Mouse (Mus musculus): Measurements from ENCODE around the gene Stmn1. TPM values are rescaled to one million over a fixed set of nuclear protein-coding genes. Genes with fewer than 3 reads are reported as not detected.
A peak's percentile ranks its signal among the peaks of the same experiment; 100 is the strongest.

Stmn1 gene
- polyA plus RNA-seq, 1 experiment from 2014 or later = 7,758 TPM

DNA sequence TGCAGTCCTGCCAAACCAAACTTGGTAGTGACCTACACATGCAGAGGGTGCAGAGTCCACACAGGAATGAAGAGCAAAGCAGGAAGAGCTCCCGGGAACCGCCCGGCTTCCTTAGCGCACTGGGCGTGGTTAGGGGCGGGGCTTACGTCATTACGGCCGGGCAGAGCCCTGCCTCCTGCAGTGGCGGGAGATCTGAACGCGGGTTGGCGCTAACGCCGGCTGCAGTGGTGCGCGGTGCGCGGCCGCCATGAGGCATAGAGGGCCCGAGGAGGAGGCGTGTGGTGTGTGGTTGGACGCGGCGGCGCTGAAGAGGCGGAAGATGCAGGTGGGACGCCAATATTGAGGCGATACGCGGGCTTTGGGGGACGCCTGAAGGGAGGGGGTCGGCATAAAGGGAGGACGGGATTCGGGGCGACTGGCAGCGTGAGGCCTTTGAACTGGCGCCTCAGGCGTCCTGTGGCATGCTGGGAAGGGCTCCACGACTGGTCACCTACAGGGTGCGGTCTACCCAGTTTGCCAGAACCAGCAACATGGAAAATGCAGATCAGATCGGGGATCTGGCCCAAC is 42.8 kb downstream of the Stmn1 start, which contains the start of gene Aunip:
Gene Aunip, plus strand, starts transcription at position 155 of the 567 bp plus-strand sequence.
- WGBS = 0% methylated on average over 34 of the region's 42 CpGs
- ATAC-seq = peak; percentile 96
- Histone ChIP-seq H3K27me3 (ENCODE audit: control insufficient read depth, insufficient read depth, low read depth, low read length) (no peaks in the 10 kb centered on the region), H3K4me3 (ENCODE audit: low read depth, low read length) (peak within 1 kb of the TSS; percentile 48), H3K27ac (ENCODE audit: low read length) (no peak within 1 kb of the TSS), H3K4me2 (ENCODE audit: low read length) (peak within 1 kb of the TSS; percentile 97), H3K9me3 (replicated peaks; ENCODE audit: control insufficient read depth, low read length, poor library complexity, severe bottlenecking) (no peaks in the 10 kb centered on the region), H3K4me1 (ENCODE audit: control insufficient read depth, insufficient read depth, low read length) (peaks cover 4% of the 10 kb centered on the region; the same call in 1 of the 2 replicates), H3K36me3 (ENCODE audit: control insufficient read depth, insufficient read depth, low read length) (peaks cover 13% of the 10 kb centered on the region), H3K9ac (ENCODE audit: low read depth, low read length) (peak within 1 kb of the TSS; percentile 50)

GRCm38 (mm10) chr4:134511730-134512129 is 43.6 kb downstream of the Stmn1 start:
- 81% methylated on average over 6 of the region's 6 CpGs for WGBS

GRCm38 (mm10) chr4:134512798-134513197 is 44.7 kb downstream of the Stmn1 start:
- H3K27ac ChIP-seq (ENCODE audit: low read length) = no peak overlapping the region
- H3K4me2 ChIP-seq (ENCODE audit: low read length) = peak overlapping the region; percentile 23; the same call in 1 of the 2 replicates
- WGBS = 33% methylated on average over 15 of the region's 15 CpGs
- H3K36me3 ChIP-seq (ENCODE audit: control insufficient read depth, insufficient read depth, low read length) = 0 out of 2 replicates have a peak, but pooled peaks cover 2% of the 10 kb centered on the region
- H3K4me3 ChIP-seq (ENCODE audit: low read depth, low read length) = no peak overlapping the region
- 0 out of 2 replicates have a peak overlapping the region, but pooled peaks have one; percentile 10 for H3K9ac ChIP-seq (ENCODE audit: low read depth, low read length)
- no peaks in the 10 kb centered on the region for H3K27me3 ChIP-seq (ENCODE audit: control insufficient read depth, insufficient read depth, low read depth, low read length)
- H3K4me1 ChIP-seq (ENCODE audit: control insufficient read depth, insufficient read depth, low read length) = peaks cover 4% of the 10 kb centered on the region; the same call in 1 of the 2 replicates
- no peak for ATAC-seq
- H3K9me3 ChIP-seq (replicated peaks; ENCODE audit: control insufficient read depth, low read length, poor library complexity, severe bottlenecking) = no peaks in the 10 kb centered on the region

More at GRCm38 (mm10) chr4:134511730-134512129, 43.6 kb downstream of the Stmn1 start:
- Histone ChIP-seq H3K9ac (ENCODE audit: low read depth, low read length) (no peak overlapping the region), H3K9me3 (replicated peaks; ENCODE audit: control insufficient read depth, low read length, poor library complexity, severe bottlenecking) (no peaks in the 10 kb centered on the region), H3K27ac (ENCODE audit: low read length) (no peak overlapping the region), H3K27me3 (ENCODE audit: control insufficient read depth, insufficient read depth, low read depth, low read length) (no peaks in the 10 kb centered on the region), H3K4me2 (ENCODE audit: low read length) (no peak overlapping the region; the same call in 1 of the 2 replicates), H3K36me3 (ENCODE audit: control insufficient read depth, insufficient read depth, low read length) (peaks cover 12% of the 10 kb centered on the region), H3K4me3 (ENCODE audit: low read depth, low read length) (no peak overlapping the region), H3K4me1 (ENCODE audit: control insufficient read depth, insufficient read depth, low read length) (peaks cover 4% of the 10 kb centered on the region; the same call in 1 of the 2 replicates)
- no peak for ATAC-seq

DNA sequence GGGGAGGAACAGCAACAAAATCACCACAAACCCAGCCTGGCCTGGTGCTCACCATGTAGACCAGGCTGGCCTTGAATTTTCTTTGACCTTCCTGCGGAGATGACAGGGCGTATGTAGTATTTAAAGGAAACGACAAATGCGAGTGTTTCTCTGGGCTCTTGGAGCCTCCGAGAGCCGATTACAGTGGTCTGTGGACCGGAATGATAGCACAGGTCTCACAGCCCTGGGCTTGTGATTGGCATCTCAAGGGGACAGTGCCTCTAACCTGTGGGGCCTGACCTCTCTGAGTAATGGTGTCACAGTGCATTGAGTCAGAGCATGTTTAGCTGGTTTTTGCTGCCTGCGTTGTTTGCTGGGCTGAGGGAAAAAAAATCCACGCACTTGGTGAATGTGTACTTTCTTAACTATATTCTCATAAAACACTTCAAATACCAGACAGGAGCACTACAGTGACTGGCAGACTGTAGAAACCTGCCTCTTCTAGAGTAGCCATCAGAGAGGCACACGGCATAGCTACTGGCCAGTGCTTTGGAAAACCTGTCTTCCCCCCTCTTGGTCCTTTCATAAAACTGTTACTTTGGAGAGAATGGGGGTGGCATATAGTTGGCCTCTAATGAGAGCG is 46.3 kb downstream of the Stmn1 start:
- Histone ChIP-seq H3K4me2 (ENCODE audit: low read length) (no peak overlapping the region), H3K4me3 (ENCODE audit: low read depth, low read length) (no peak overlapping the region), H3K36me3 (ENCODE audit: control insufficient read depth, insufficient read depth, low read length) (no peaks in the 10 kb centered on the region), H3K27ac (ENCODE audit: low read length) (no peak overlapping the region), H3K9ac (ENCODE audit: low read depth, low read length) (no peak overlapping the region), H3K4me1 (ENCODE audit: control insufficient read depth, insufficient read depth, low read length) (peaks cover 4% of the 10 kb centered on the region; the same call in 1 of the 2 replicates), H3K9me3 (replicated peaks; ENCODE audit: control insufficient read depth, low read length, poor library complexity, severe bottlenecking) (no peaks in the 10 kb centered on the region), H3K27me3 (ENCODE audit: control insufficient read depth, insufficient read depth, low read depth, low read length) (no peaks in the 10 kb centered on the region)
- 97% methylated on average over 11 of the region's 11 CpGs for WGBS
- no peak for ATAC-seq

- Histone ChIP-seq H3K9ac (ENCODE audit: low read depth, low read length) (no peak overlapping the region), H3K9me3 (replicated peaks; ENCODE audit: control insufficient read depth, low read length, poor library complexity, severe bottlenecking) (no peaks in the 10 kb centered on the region), H3K4me1 (ENCODE audit: control insufficient read depth, insufficient read depth, low read length) (peaks cover 4% of the 10 kb centered on the region; the same call in 1 of the 2 replicates), H3K27ac (ENCODE audit: low read length) (no peak overlapping the region), H3K4me3 (ENCODE audit: low read depth, low read length) (no peak overlapping the region), H3K36me3 (ENCODE audit: control insufficient read depth, insufficient read depth, low read length) (no peaks in the 10 kb centered on the region), H3K27me3 (ENCODE audit: control insufficient read depth, insufficient read depth, low read depth, low read length) (no peaks in the 10 kb centered on the region), H3K4me2 (ENCODE audit: low read length) (no peak overlapping the region)
- no peak for ATAC-seq
- WGBS = 75% methylated on average over 7 of the region's 7 CpGs
Measured at GRCm38 (mm10) chr4:134515614-134516013, 47.5 kb downstream of the Stmn1 start.

DNA sequence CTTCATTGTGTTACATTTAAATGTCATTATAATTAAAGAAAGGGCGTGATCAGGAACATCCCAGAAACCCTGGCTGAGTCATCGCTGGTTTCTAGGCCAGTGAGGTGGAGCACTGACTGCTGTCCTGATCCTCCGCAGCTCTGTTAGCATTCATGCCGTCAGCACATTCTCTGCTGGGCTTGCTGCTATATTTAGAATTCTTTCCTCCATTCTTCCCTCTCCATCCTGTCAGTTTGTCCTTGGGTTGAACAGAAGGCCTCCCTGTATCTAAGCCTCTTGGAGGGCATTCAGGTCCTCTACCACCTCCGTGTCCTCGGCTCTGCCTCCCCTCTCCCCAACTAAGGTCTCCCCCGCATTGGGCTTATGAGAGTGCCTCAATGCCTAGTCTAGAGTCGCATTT is 48.9 kb downstream of the Stmn1 start:
- H3K27me3 ChIP-seq (ENCODE audit: control insufficient read depth, insufficient read depth, low read depth, low read length) = no peaks in the 10 kb centered on the region
- no peaks in the 10 kb centered on the region for H3K36me3 ChIP-seq (ENCODE audit: control insufficient read depth, insufficient read depth, low read length)
- no peaks in the 10 kb centered on the region for H3K4me1 ChIP-seq (ENCODE audit: control insufficient read depth, insufficient read depth, low read length)
- WGBS = 82% methylated on average over 8 of the region's 8 CpGs
- no peak overlapping the region for H3K4me3 ChIP-seq (ENCODE audit: low read depth, low read length)
- no peaks in the 10 kb centered on the region for H3K9me3 ChIP-seq (replicated peaks; ENCODE audit: control insufficient read depth, low read length, poor library complexity, severe bottlenecking)
- H3K27ac ChIP-seq (ENCODE audit: low read length) = peak overlapping the region; percentile 33; the same call in 1 of the 2 replicates
- H3K9ac ChIP-seq (ENCODE audit: low read depth, low read length) = no peak overlapping the region
- no peak overlapping the region for H3K4me2 ChIP-seq (ENCODE audit: low read length)
- ATAC-seq = no peak

DNA sequence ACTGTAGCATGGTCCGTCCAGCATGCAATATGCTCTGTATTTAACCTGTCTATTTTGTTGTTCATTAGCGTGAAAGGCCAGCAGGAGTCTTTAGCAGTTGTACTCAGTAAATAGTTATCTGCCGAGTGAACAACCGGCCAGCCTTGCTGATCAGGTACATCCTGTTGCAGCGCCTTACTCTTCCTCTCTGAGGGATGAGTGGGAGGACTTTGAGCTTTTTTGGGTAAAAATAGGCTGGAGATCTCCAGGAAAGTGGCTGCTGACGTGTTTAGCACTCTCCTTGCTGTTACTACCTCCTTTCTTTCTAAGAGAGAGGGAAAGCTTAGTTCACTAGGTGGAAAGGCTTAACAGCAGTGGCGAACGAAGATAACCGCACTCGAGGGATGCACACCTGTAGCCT is 49.6 kb downstream of the Stmn1 start:
- Histone ChIP-seq H3K27me3 (ENCODE audit: control insufficient read depth, insufficient read depth, low read depth, low read length) (no peaks in the 10 kb centered on the region), H3K4me3 (ENCODE audit: low read depth, low read length) (no peak overlapping the region), H3K36me3 (ENCODE audit: control insufficient read depth, insufficient read depth, low read length) (no peaks in the 10 kb centered on the region), H3K9me3 (replicated peaks; ENCODE audit: control insufficient read depth, low read length, poor library complexity, severe bottlenecking) (no peaks in the 10 kb centered on the region), H3K9ac (ENCODE audit: low read depth, low read length) (no peak overlapping the region), H3K4me1 (ENCODE audit: control insufficient read depth, insufficient read depth, low read length) (no peaks in the 10 kb centered on the region), H3K4me2 (ENCODE audit: low read length) (no peak overlapping the region), H3K27ac (ENCODE audit: low read length) (no peak overlapping the region)
- no peak for ATAC-seq
- 91% methylated on average over 10 of the region's 10 CpGs for WGBS

DNA sequence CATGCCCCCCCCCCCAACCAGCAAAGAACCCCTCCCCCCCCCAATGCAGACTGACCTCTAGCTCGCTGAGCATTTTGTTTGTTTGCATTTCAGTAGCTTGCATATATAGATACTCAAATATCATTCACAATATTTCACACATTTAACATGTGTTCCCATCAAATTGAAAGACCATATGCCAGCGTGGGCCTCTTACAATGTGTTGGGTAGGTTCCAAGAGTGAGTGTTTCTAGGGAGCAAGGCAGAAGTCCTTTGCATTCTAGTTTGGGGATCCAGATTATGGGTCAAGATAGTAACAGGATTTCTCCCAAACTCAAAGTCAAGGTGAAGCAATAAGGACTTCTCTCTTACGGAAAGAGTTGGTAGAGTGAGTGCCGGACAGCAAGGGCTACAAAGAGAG is 50.4 kb downstream of the Stmn1 start:
- Histone ChIP-seq H3K27me3 (ENCODE audit: control insufficient read depth, insufficient read depth, low read depth, low read length) (no peaks in the 10 kb centered on the region), H3K4me2 (ENCODE audit: low read length) (no peak overlapping the region), H3K4me1 (ENCODE audit: control insufficient read depth, insufficient read depth, low read length) (no peaks in the 10 kb centered on the region), H3K9me3 (replicated peaks; ENCODE audit: control insufficient read depth, low read length, poor library complexity, severe bottlenecking) (no peaks in the 10 kb centered on the region), H3K4me3 (ENCODE audit: low read depth, low read length) (no peak overlapping the region), H3K27ac (ENCODE audit: low read length) (no peak overlapping the region), H3K9ac (ENCODE audit: low read depth, low read length) (no peak overlapping the region), H3K36me3 (ENCODE audit: control insufficient read depth, insufficient read depth, low read length) (no peaks in the 10 kb centered on the region)
- 93% methylated on average over 4 of the region's 4 CpGs for WGBS
- ATAC-seq = no peak

- no peak overlapping the region for H3K27ac ChIP-seq (ENCODE audit: low read length)
- no peak overlapping the region for H3K4me2 ChIP-seq (ENCODE audit: low read length)
- no peaks in the 10 kb centered on the region for H3K27me3 ChIP-seq (ENCODE audit: control insufficient read depth, insufficient read depth, low read depth, low read length)
- no peaks in the 10 kb centered on the region for H3K4me1 ChIP-seq (ENCODE audit: control insufficient read depth, insufficient read depth, low read length)
- no peak overlapping the region for H3K9ac ChIP-seq (ENCODE audit: low read depth, low read length)
- no peak overlapping the region for H3K4me3 ChIP-seq (ENCODE audit: low read depth, low read length)
- 0 out of 2 replicates have a peak, but pooled peaks cover under 1% of the 10 kb centered on the region for H3K36me3 ChIP-seq (ENCODE audit: control insufficient read depth, insufficient read depth, low read length)
- no peaks in the 10 kb centered on the region for H3K9me3 ChIP-seq (replicated peaks; ENCODE audit: control insufficient read depth, low read length, poor library complexity, severe bottlenecking)
- no peak for ATAC-seq
Measured at GRCm38 (mm10) chr4:134519281-134519680, 51.2 kb downstream of the Stmn1 start.

All from midbrain, embryonic 16.5 days (tissue).